In genomic region chr4:135960717-135961116, GRCm38 (mm10) we compare ENCODE assay signal across 9 mouse cellular contexts. TPM values are rescaled to one million over a fixed set of nuclear protein-coding genes. Genes with fewer than 3 reads are reported as not detected.
DNase-seq lines count a peak whose midpoint lies in the region; ATAC-seq and TF ChIP-seq lines count a peak whose summit lies in the region.
"Had no signal": no experiment of that assay in that cellular context is flagged by ENCODE, and none has a peak within 500 bp of the region (broad histone marks: within the 10 kb centered on the region; RNA-seq: fewer than 3 reads in every experiment).

No protein-coding gene starts in this region.

- no peaks in the 10 kb centered on the region for H3K79me2 ChIP-seq in heart, adult 2 months (replicated peaks; ENCODE audit: control insufficient read depth, insufficient read depth, low read length)

- TF ChIP-seq CTCF in heart, adult 2 months (IDR thresholded peaks at IDR 0.05): peak; percentile 95
- TF ChIP-seq CTCF in G1E (IDR thresholded peaks at IDR 0.05; ENCODE audit: low read depth, low read length): peak; percentile 98
- peak; percentile 96; the same call in 1 of the 2 replicates for TF ChIP-seq CTCF in testis, adult 2 months (IDR thresholded peaks at IDR 0.05; ENCODE audit: control insufficient read depth, insufficient read depth, insufficient replicate concordance, low read depth, low read length)

- peaks cover 2% of the 10 kb centered on the region for H3K4me1 ChIP-seq in heart, adult 2 months (ENCODE audit: control insufficient read depth, insufficient read depth, low read length)
- H3K4me1 ChIP-seq in heart, embryonic 11.5 days (ENCODE audit: control insufficient read depth, insufficient read depth, low read length): peaks cover 14% of the 10 kb centered on the region
- peaks cover 39% of the 10 kb centered on the region for H3K4me1 ChIP-seq in G1E (ENCODE audit: insufficient read depth, low read depth, low read length)
- H3K4me1 ChIP-seq in testis, adult 2 months (ENCODE audit: control insufficient read depth, insufficient read depth, low read length): peaks cover 9% of the 10 kb centered on the region

- peak; percentile 76 to 82 for DNase-seq in heart, adult 2 months
- peak; percentile 74 for DNase-seq in G1E (ENCODE audit: low spot score)
- DNase-seq in cerebellum, adult 9-10 months: peak; percentile 86
- peak; percentile 62 to 77 for DNase-seq in gastrocnemius, postnatal 4 days (ENCODE audit: low spot score in 2 of 2)
- DNase-seq in left cerebral cortex, adult 18-20 months (ENCODE audit: low spot score in 2 of 2): peak; percentile 79 to 84

- H3K4me2 ChIP-seq in heart, embryonic 11.5 days: no peak overlapping the region
- H3K4me2 ChIP-seq: embryonic facial prominence, embryonic 13.5 days had no signal

- H3K27ac ChIP-seq in heart, adult 2 months: no peak overlapping the region
- H3K27ac ChIP-seq in heart, embryonic 11.5 days (ENCODE audit: low read depth, low read length): no peak overlapping the region
- no peak overlapping the region for H3K27ac ChIP-seq in testis, adult 2 months (ENCODE audit: control insufficient read depth, insufficient read depth, low read depth, low read length)
- H3K27ac ChIP-seq: embryonic facial prominence, embryonic 13.5 days had no signal

- 0 out of 2 replicates have a peak, but pooled peaks have one; percentile 72 for TF ChIP-seq EP300 in heart, adult 2 months (IDR thresholded peaks at IDR 0.05; ENCODE audit: insufficient read depth, low read depth, low read length)

- ATAC-seq in heart, embryonic 11.5 days (replicated peaks; ENCODE audit: insufficient number of reproducible peaks, low FRiP score, low TSS enrichment): no peak
- ATAC-seq in G1E (ENCODE audit: extremely low read depth, insufficient number of reproducible peaks, low FRiP score, poor library complexity, severe bottlenecking): no peak
- peak; percentile 45 for ATAC-seq in monocyte, adult 5-6 weeks (replicated peaks; ENCODE audit: insufficient number of reproducible peaks, low FRiP score, low TSS enrichment, poor library complexity, severe bottlenecking)

- no peak overlapping the region for H3K4me3 ChIP-seq in heart, adult 2 months
- H3K4me3 ChIP-seq in heart, embryonic 11.5 days (ENCODE audit: low read depth, low read length): no peak overlapping the region
- H3K4me3 ChIP-seq in G1E (ENCODE audit: low read depth, low read length): no peak overlapping the region
- H3K4me3 ChIP-seq in testis, adult 2 months (ENCODE audit: control insufficient read depth, low read depth, low read length): no peak overlapping the region
- H3K4me3 ChIP-seq: embryonic facial prominence, embryonic 13.5 days had no signal

- H3K9ac ChIP-seq in heart, adult 2 months (ENCODE audit: low read depth, low read length): no peak overlapping the region
- H3K9ac ChIP-seq in heart, embryonic 11.5 days (ENCODE audit: low read depth, low read length): no peak overlapping the region
- H3K9ac ChIP-seq: embryonic facial prominence, embryonic 13.5 days had no signal

- no peaks in the 10 kb centered on the region for H3K36me3 ChIP-seq in heart, adult 2 months (ENCODE audit: control insufficient read depth, insufficient read depth, low read length)
- H3K36me3 ChIP-seq in heart, embryonic 11.5 days (ENCODE audit: control insufficient read depth, insufficient read depth, low read length): peaks cover 11% of the 10 kb centered on the region
- peaks cover 78% of the 10 kb centered on the region for H3K36me3 ChIP-seq in G1E (replicated peaks)
- no peaks in the 10 kb centered on the region for H3K36me3 ChIP-seq in testis, adult 2 months (ENCODE audit: control insufficient read depth, insufficient read depth, low read length)

- no peaks in the 10 kb centered on the region for H3K27me3 ChIP-seq in heart, adult 2 months (ENCODE audit: control insufficient read depth, insufficient read depth, low read length)
- no peaks in the 10 kb centered on the region for H3K27me3 ChIP-seq in heart, embryonic 11.5 days (ENCODE audit: control insufficient read depth, insufficient read depth, low read length)
- no peaks in the 10 kb centered on the region for H3K27me3 ChIP-seq in G1E (ENCODE audit: insufficient read depth, low read length)
- H3K27me3 ChIP-seq in testis, adult 2 months (ENCODE audit: control insufficient read depth, insufficient read depth, low read length): no peaks in the 10 kb centered on the region
- H3K27me3 ChIP-seq: embryonic facial prominence, embryonic 13.5 days had no signal

- H3K9me3 ChIP-seq in heart, embryonic 11.5 days (replicated peaks; ENCODE audit: control insufficient read depth, low read length): no peaks in the 10 kb centered on the region
- H3K9me3 ChIP-seq in G1E (replicated peaks): no peaks in the 10 kb centered on the region
- H3K9me3 ChIP-seq: embryonic facial prominence, embryonic 13.5 days had no signal

- intact Hi-C loops in heart, adult 2 months (cut with DNase I): loop anchor here (1.0 to 5.0 kb wide), 2 partner anchors 70 to 92 kb away; partner anchors contain the start of gene Rpl11

- 27% methylated on average over 5 of the region's 5 CpGs for WGBS in heart, adult 2 months
- WGBS in heart, embryonic 11.5 days (ENCODE audit: insufficient replicate concordance): 22% methylated on average over 5 of the region's 5 CpGs

- TF ChIP-seq POLR2A in heart, adult 2 months (IDR thresholded peaks at IDR 0.05; ENCODE audit: insufficient read depth, low read depth, low read length): no peak
- no peak for TF ChIP-seq POLR2A in testis, adult 2 months (IDR thresholded peaks at IDR 0.05; ENCODE audit: control insufficient read depth, low read depth, low read length)

RNA-seq across cellular contexts. Expression of gene Gale, which starts 2.8 kb away (rescaled TPM):
- 1 to 10 TPM; 1.6 to 2.0 TPM for total RNA-seq in heart, adult 2 months (2021)
- polyA plus RNA-seq in heart, adult 2 months (2012; rRNA removed): 4.6 TPM in 2 replicates
- 30.2 and 31.8 TPM in 2 replicates for polyA plus RNA-seq in heart, embryonic 11.5 days (2014; fragmentation: Nextera tagmentation; extraction: Ambion mirVana)
- total RNA-seq in G1E (2014; fragmentation: Nextera tagmentation): 4.3 and 5.0 TPM in 2 replicates
- total RNA-seq in G1E (2017): 10.9 and 12.4 TPM in 2 replicates
- polyA plus RNA-seq in G1E (2012): 19.8 and 23.3 TPM in 2 replicates
- 1 to 10 TPM; 7.1 to 7.7 TPM for total RNA-seq in gastrocnemius, postnatal 4 days (2021)
- total RNA-seq in left cerebral cortex, adult 18-20 months (2021): 10 to 100 TPM; 25.0 to 28.0 TPM
- total RNA-seq in monocyte, adult 5-6 weeks (2017): 1.5 to 3.7 TPM (median 2.7 TPM) in 3 replicates
- 8.9 and 10.8 TPM in 2 replicates for polyA plus RNA-seq in testis, adult 2 months (2012; rRNA removed)

RNA-seq across cellular contexts. Expression of gene Lypla2, which starts 11.7 kb away (rescaled TPM):
- 10 to 100 TPM; 35.9 to 37.1 TPM for total RNA-seq in heart, adult 2 months (2021)
- polyA plus RNA-seq in heart, adult 2 months (2012; rRNA removed): 52.2 and 55.1 TPM in 2 replicates
- 68.6 and 71.5 TPM in 2 replicates for polyA plus RNA-seq in heart, embryonic 11.5 days (2014; fragmentation: Nextera tagmentation; extraction: Ambion mirVana)
- total RNA-seq in G1E (2014; fragmentation: Nextera tagmentation) (53.9 and 65.8 TPM in 2 replicates), G1E (2017) (28.5 and 34.1 TPM in 2 replicates)
- polyA plus RNA-seq in G1E (2012): 243 and 284 TPM in 2 replicates
- 10 to 100 TPM; 36.5 to 39.6 TPM for total RNA-seq in gastrocnemius, postnatal 4 days (2021)
- 10 to 100 TPM; 94.5 to 97.4 TPM for total RNA-seq in left cerebral cortex, adult 18-20 months (2021)
- 28.2 to 39.4 TPM (median 36.0 TPM) in 3 replicates for total RNA-seq in monocyte, adult 5-6 weeks (2017)
- 24.6 and 26.7 TPM in 2 replicates for polyA plus RNA-seq in testis, adult 2 months (2012; rRNA removed)

RNA-seq across cellular contexts. Expression of gene Hmgcl, which starts 14.5 kb away (rescaled TPM):
- total RNA-seq in heart, adult 2 months (2021): 10 to 100 TPM; 72.6 to 80.4 TPM
- polyA plus RNA-seq in heart, adult 2 months (2012; rRNA removed): 71.9 and 96.9 TPM in 2 replicates
- 75.9 and 84.0 TPM in 2 replicates for polyA plus RNA-seq in heart, embryonic 11.5 days (2014; fragmentation: Nextera tagmentation; extraction: Ambion mirVana)
- 19.1 and 22.2 TPM in 2 replicates for total RNA-seq in G1E (2014; fragmentation: Nextera tagmentation)
- total RNA-seq in G1E (2017): 38.0 and 39.1 TPM in 2 replicates
- 22.6 and 33.3 TPM in 2 replicates for polyA plus RNA-seq in G1E (2012)
- total RNA-seq in gastrocnemius, postnatal 4 days (2021): 10 to 100 TPM; 46.6 to 47.7 TPM
- total RNA-seq in left cerebral cortex, adult 18-20 months (2021): 10 to 100 TPM; 36.0 to 36.7 TPM
- total RNA-seq in monocyte, adult 5-6 weeks (2017): 56.8 to 67.9 TPM (median 60.9 TPM) in 3 replicates
- polyA plus RNA-seq in testis, adult 2 months (2012; rRNA removed): 10.2 and 11.6 TPM in 2 replicates

RNA-seq across cellular contexts. Expression of gene Pithd1, which starts 26.3 kb away (rescaled TPM):
- 10 to 100 TPM; 19.4 to 20.9 TPM for total RNA-seq in heart, adult 2 months (2021)
- 19.0 and 29.2 TPM in 2 replicates for polyA plus RNA-seq in heart, adult 2 months (2012; rRNA removed)
- 46.0 and 51.9 TPM in 2 replicates for polyA plus RNA-seq in heart, embryonic 11.5 days (2014; fragmentation: Nextera tagmentation; extraction: Ambion mirVana)
- 26.1 and 34.9 TPM in 2 replicates for total RNA-seq in G1E (2014; fragmentation: Nextera tagmentation)
- 51.0 and 60.9 TPM in 2 replicates for total RNA-seq in G1E (2017)
- polyA plus RNA-seq in G1E (2012): 41.0 and 71.7 TPM in 2 replicates
- total RNA-seq in gastrocnemius, postnatal 4 days (2021): 10 to 100 TPM; 23.6 to 26.2 TPM
- total RNA-seq in left cerebral cortex, adult 18-20 months (2021): 10 to 100 TPM; 93.6 to 94.4 TPM
- 33.5 to 49.4 TPM (median 35.4 TPM) in 3 replicates for total RNA-seq in monocyte, adult 5-6 weeks (2017)
- 56.1 and 60.7 TPM in 2 replicates for polyA plus RNA-seq in testis, adult 2 months (2012; rRNA removed)

RNA-seq across cellular contexts. Expression of gene Fuca1, which starts 40.2 kb away (rescaled TPM):
- total RNA-seq in heart, adult 2 months (2021): 10 to 100 TPM; 30.4 to 34.6 TPM
- 24.0 and 25.3 TPM in 2 replicates for polyA plus RNA-seq in heart, adult 2 months (2012; rRNA removed)
- 42.4 and 46.5 TPM in 2 replicates for polyA plus RNA-seq in heart, embryonic 11.5 days (2014; fragmentation: Nextera tagmentation; extraction: Ambion mirVana)
- total RNA-seq in G1E (2014; fragmentation: Nextera tagmentation) (32.8 and 66.2 TPM in 2 replicates), G1E (2017) (149 and 150 TPM in 2 replicates)
- 13.9 and 16.9 TPM in 2 replicates for polyA plus RNA-seq in G1E (2012)
- total RNA-seq in gastrocnemius, postnatal 4 days (2021): 10 to 100 TPM; 46.6 to 46.7 TPM
- 10 to 100 TPM; 33.6 to 36.5 TPM for total RNA-seq in left cerebral cortex, adult 18-20 months (2021)
- 180 to 259 TPM (median 226 TPM) in 3 replicates for total RNA-seq in monocyte, adult 5-6 weeks (2017)
- polyA plus RNA-seq in testis, adult 2 months (2012; rRNA removed): 76.9 and 84.0 TPM in 2 replicates
